In genomic region chr6:124464305-124465271, GRCm38 (mm10) we compare ENCODE assay signal across 8 mouse cellular contexts. TPM values are rescaled to one million over a fixed set of nuclear protein-coding genes. Genes with fewer than 3 reads are reported as not detected.
DNase-seq lines count a peak whose midpoint lies in the region; ATAC-seq lines count a peak whose summit lies in the region.

Gene Clstn3 (minus strand): TSS chr6:124464794.

- peak within 1 kb of the TSS; percentile 50 for H3K4me3 ChIP-seq in embryonic facial prominence, embryonic 12.5 days
- H3K4me3 ChIP-seq in limb, embryonic 12.5 days (replicated peaks) = peak within 1 kb of the TSS; percentile 46
- H3K4me3 ChIP-seq in midbrain, embryonic 15.5 days = peak within 1 kb of the TSS; percentile 75

- no peak within 1 kb of the TSS for H3K27ac ChIP-seq in embryonic facial prominence, embryonic 12.5 days
- H3K27ac ChIP-seq in limb, embryonic 12.5 days = no peak within 1 kb of the TSS
- H3K27ac ChIP-seq in midbrain, embryonic 15.5 days = peak within 1 kb of the TSS; percentile 92

- no peaks in the 10 kb centered on the region for H3K27me3 ChIP-seq in embryonic facial prominence, embryonic 12.5 days
- peaks cover 12% of the 10 kb centered on the region for H3K27me3 ChIP-seq in limb, embryonic 12.5 days
- H3K27me3 ChIP-seq in midbrain, embryonic 15.5 days (replicated peaks) = no peaks in the 10 kb centered on the region

- H3K4me1 ChIP-seq in embryonic facial prominence, embryonic 12.5 days = peaks cover 10% of the 10 kb centered on the region
- peaks cover 15% of the 10 kb centered on the region; the same call in 1 of the 2 replicates for H3K4me1 ChIP-seq in limb, embryonic 12.5 days (replicated peaks)
- H3K4me1 ChIP-seq in midbrain, embryonic 15.5 days = peaks cover 27% of the 10 kb centered on the region

- H3K9me3 ChIP-seq in embryonic facial prominence, embryonic 12.5 days = no peaks in the 10 kb centered on the region
- no peaks in the 10 kb centered on the region for H3K9me3 ChIP-seq in limb, embryonic 12.5 days
- H3K9me3 ChIP-seq in midbrain, embryonic 15.5 days = no peaks in the 10 kb centered on the region

- no peak for ATAC-seq in CD4-positive, CD25-positive, alpha-beta regulatory T cell, adult 4 months
- peak; percentile 90 for ATAC-seq in embryonic facial prominence, embryonic 12.5 days (ENCODE audit: insufficient number of reproducible peaks, insufficient read depth, low FRiP score, low TSS enrichment)
- peak; percentile 87; the same call in 1 of the 2 replicates for ATAC-seq in limb, embryonic 12.5 days (ENCODE audit: insufficient number of reproducible peaks, insufficient read depth, low FRiP score, low TSS enrichment, low read depth)
- ATAC-seq in midbrain, embryonic 15.5 days (replicated peaks) = peak; percentile 98

- H3K9ac ChIP-seq in embryonic facial prominence, embryonic 12.5 days = peak within 1 kb of the TSS; percentile 58
- peak within 1 kb of the TSS; percentile 60 for H3K9ac ChIP-seq in limb, embryonic 12.5 days (replicated peaks)
- H3K9ac ChIP-seq in midbrain, embryonic 15.5 days = peak within 1 kb of the TSS; percentile 83

- DNase-seq in CD4-positive, CD25-positive, alpha-beta regulatory T cell, adult 2 months (ENCODE audit: low read depth, low spot score) = peak; percentile 62
- DNase-seq in heart, adult 9 months (ENCODE audit: low spot score in 2 of 2) = peak; percentile 32 to 45
- peak; percentile 51 to 52 for DNase-seq in kidney, adult 8-10 months
- peak; percentile 68 to 84 for DNase-seq in spleen, postnatal 10 days (ENCODE audit: low spot score in 2 of 2)

- no peaks in the 10 kb centered on the region for H3K36me3 ChIP-seq in embryonic facial prominence, embryonic 12.5 days
- no peaks in the 10 kb centered on the region for H3K36me3 ChIP-seq in limb, embryonic 12.5 days
- peaks cover 11% of the 10 kb centered on the region; the same call in 1 of the 2 replicates for H3K36me3 ChIP-seq in midbrain, embryonic 15.5 days (replicated peaks)

- peak within 1 kb of the TSS; percentile 75 for H3K4me2 ChIP-seq in embryonic facial prominence, embryonic 12.5 days (replicated peaks)
- peak within 1 kb of the TSS; percentile 77 for H3K4me2 ChIP-seq in limb, embryonic 12.5 days
- H3K4me2 ChIP-seq in midbrain, embryonic 15.5 days = peak within 1 kb of the TSS; percentile 75

- 8% methylated on average over 27 of the region's 27 CpGs for WGBS in embryonic facial prominence, embryonic 12.5 days
- WGBS in limb, embryonic 12.5 days = 7% methylated on average over 27 of the region's 27 CpGs
- WGBS in midbrain, embryonic 15.5 days = 6% methylated on average over 27 of the region's 27 CpGs

RNA-seq across cellular contexts. Expression of gene Clstn3, which starts in this region (rescaled TPM):
- polyA plus RNA-seq in CD4-positive, CD25-positive, alpha-beta regulatory T cell, adult 4 months (2017; shearing (Covaris generic)) = under 1 TPM in 1 of 2 experiments, not detected in 1; 0.13 TPM
- 13.1 and 13.8 TPM in 2 replicates for polyA plus RNA-seq in embryonic facial prominence, embryonic 12.5 days (2016; fragmentation: Nextera tagmentation; extraction: Ambion mirVana)
- polyA plus RNA-seq in limb, embryonic 12.5 days (2016; fragmentation: Nextera tagmentation; extraction: Ambion mirVana) = 10.3 and 10.9 TPM in 2 replicates
- polyA plus RNA-seq in midbrain, embryonic 15.5 days (2015; fragmentation: Nextera tagmentation; extraction: Ambion mirVana) = 146 and 153 TPM in 2 replicates
